Mouse (Mus musculus) gastrocnemius, postnatal 36 days (tissue): ENCODE results near the gene Mipep. TPM values are rescaled to one million over a fixed set of nuclear protein-coding genes. Genes with fewer than 3 reads are reported as not detected.

Experiments used
- DNase-seq, 2 experiments: peaks; one replicate each; pipeline ENCODE4 v3.0.0; 2022
- intact Hi-C: fragments of 180-260 bp; cut with DNase I; formaldehyde crosslinking; loops from one replicate; pipeline ENCODE4 v1.15.1; 2025
- total RNA-seq, 2 experiments: library from RNA; stranded (reverse); gene quantifications; 2 replicates each; pipeline ENCODE4 v1.2.3; 2021

Mipep gene
- total RNA-seq, 2 experiments from 2014 or later, result 32.4 to 33.4 TPM

- no peak for DNase-seq
- intact Hi-C loops, result no loop called here
Measured at GRCm38 (mm10) chr14:60754656-60755055, 29.7 kb upstream of the Mipep start.

- intact Hi-C loops, result no loop called here
Measured at GRCm38 (mm10) chr14:60756271-60756670, 28.1 kb upstream of the Mipep start.

GRCm38 (mm10) chr14:60757265-60757664, 27.1 kb upstream of the Mipep start:
- intact Hi-C loops, result no loop called here
- DNase-seq, result no peak

More at GRCm38 (mm10) chr14:60756271-60756670, 28.1 kb upstream of the Mipep start:
- DNase-seq, result no peak

- DNase-seq, result no peak
- intact Hi-C loops, result no loop called here
Measured at GRCm38 (mm10) chr14:60757722-60758121, 26.7 kb upstream of the Mipep start.

GRCm38 (mm10) chr14:60759097-60759496, 25.3 kb upstream of the Mipep start:
- DNase-seq, result no peak
- intact Hi-C loops, result no loop called here

GRCm38 (mm10) chr14:60761801-60762200, 22.6 kb upstream of the Mipep start:
- no peak for DNase-seq
- intact Hi-C loops, result no loop called here

- DNase-seq, result no peak
- intact Hi-C loops, result no loop called here
Measured at GRCm38 (mm10) chr14:60762754-60763153, 21.6 kb upstream of the Mipep start.

- DNase-seq, result no peak
- intact Hi-C loops, result no loop called here
Measured at GRCm38 (mm10) chr14:60763746-60764145, 20.6 kb upstream of the Mipep start.

GRCm38 (mm10) chr14:60764526-60764925, 19.8 kb upstream of the Mipep start:
- intact Hi-C loops, result no loop called here
- DNase-seq, result no peak

- DNase-seq, result no peak
- intact Hi-C loops, result no loop called here
Measured at GRCm38 (mm10) chr14:60765025-60765424, 19.3 kb upstream of the Mipep start.

GRCm38 (mm10) chr14:60767884-60768283, 16.5 kb upstream of the Mipep start, which contains the start of gene C1qtnf9:
Gene C1qtnf9 (plus strand): TSS chr14:60768134.
- no peak for DNase-seq
- intact Hi-C loops, result no loop called here

GRCm38 (mm10) chr14:60769340-60769739, 15.0 kb upstream of the Mipep start:
- peak in 1 of 2 experiments; percentile 10 for DNase-seq
- intact Hi-C loops, result no loop called here

- intact Hi-C loops, result loop anchor here (5.0 kb wide), 1 partner anchor 243 kb away; no protein-coding TSS in a partner anchor
- DNase-seq, result no peak
Measured at GRCm38 (mm10) chr14:60770594-60770993, 13.8 kb upstream of the Mipep start.

- DNase-seq, result peak; percentile 41 to 46
- intact Hi-C loops, result loop anchor here (1.0 to 5.0 kb wide), 2 partner anchors 60 to 244 kb away; no protein-coding TSS in a partner anchor
Measured at GRCm38 (mm10) chr14:60771057-60771456, 13.3 kb upstream of the Mipep start.

GRCm38 (mm10) chr14:60773476-60773875, 10.9 kb upstream of the Mipep start:
- no peak for DNase-seq
- intact Hi-C loops, result loop anchor here (5.0 kb wide), 1 partner anchor 246 kb away; no protein-coding TSS in a partner anchor

GRCm38 (mm10) chr14:60776521-60776920, 7.9 kb upstream of the Mipep start:
- intact Hi-C loops, result no loop called here
- no peak for DNase-seq

- intact Hi-C loops, result no loop called here
- DNase-seq, result no peak
Measured at GRCm38 (mm10) chr14:60777485-60777919, 6.9 kb upstream of the Mipep start.

- intact Hi-C loops, result no loop called here
- DNase-seq, result no peak
Measured at GRCm38 (mm10) chr14:60779198-60779597, 5.2 kb upstream of the Mipep start.

GRCm38 (mm10) chr14:60782121-60782656, 2.2 kb upstream of the Mipep start:
- intact Hi-C loops, result no loop called here
- no peak for DNase-seq

GRCm38 (mm10) chr14:60783196-60783595, 1.2 kb upstream of the Mipep start:
- intact Hi-C loops, result no loop called here
- DNase-seq, result no peak

GRCm38 (mm10) chr14:60790103-60790502, 5.7 kb downstream of the Mipep start:
- intact Hi-C loops, result no loop called here
- DNase-seq, result no peak

GRCm38 (mm10) chr14:60796600-60797322, 12.4 kb downstream of the Mipep start:
- DNase-seq, result no peak
- intact Hi-C loops, result loop anchor here (5.0 kb wide), 1 partner anchor 496 kb away; no protein-coding TSS in a partner anchor
